Mouse (Mus musculus) embryonic facial prominence, embryonic 14.5 days (tissue): ENCODE measurements around the gene Gm2000. TPM values are rescaled to one million over a fixed set of nuclear protein-coding genes. Genes with fewer than 3 reads are reported as not detected.
A peak's percentile ranks its signal among the peaks of the same experiment; 100 is the strongest.
"Not testable (repeated sequence)": the region's sequence is repeated elsewhere in the genome, so short reads cannot be mapped to it uniquely, and the experiment has no call there.

Experiments
- ATAC-seq: fragments of 200-750 bp; cut with Nextera tagmentation; 2 replicates; pipeline ENCODE4 v1.8.0; 2017; ENCODE audit warnings: low read depth, moderate number of reproducible peaks, moderate TSS enrichment
- DNase-seq: peaks from one replicate; pipeline ENCODE4 v3.0.0-alpha.2; 2015; ENCODE audit warnings: low spot score
- H3K27ac ChIP-seq: fragments of 300-500 bp; sonication (generic); replicated peaks from 2 replicates; pipeline ENCODE4 v1.5.1; 2014; ENCODE audit warnings: low read depth, mild to moderate bottlenecking, low read length, moderate library complexity
- H3K27me3 ChIP-seq: fragments of 300-500 bp; sonication (generic); replicated peaks from 2 replicates; pipeline ENCODE4 v1.6.1; 2014; ENCODE audit warnings: low read length; ENCODE audit not compliant: control insufficient read depth, insufficient read depth
- H3K36me3 ChIP-seq: fragments of 300-500 bp; sonication (generic); 2 replicates; pipeline ENCODE4 v1.6.1; 2014; ENCODE audit warnings: low read length, mixed read lengths; ENCODE audit not compliant: control insufficient read depth, insufficient read depth
- H3K4me1 ChIP-seq: fragments of 300-500 bp; sonication (generic); 2 replicates; pipeline ENCODE4 v1.6.1; 2014; ENCODE audit warnings: antibody characterized with exemption, low read length; ENCODE audit not compliant: control insufficient read depth, insufficient read depth
- H3K4me2 ChIP-seq: fragments of 300-500 bp; sonication (generic); 2 replicates; pipeline ENCODE4 v1.6.1; 2014; ENCODE audit warnings: low read depth, mild to moderate bottlenecking, low read length, moderate library complexity, mixed read lengths
- H3K4me3 ChIP-seq: fragments of 300-500 bp; sonication (generic); 2 replicates; pipeline ENCODE4 v1.5.1; 2014; ENCODE audit warnings: low read depth, mild to moderate bottlenecking, low read length
- H3K9ac ChIP-seq: fragments of 300-500 bp; sonication (generic); 2 replicates; pipeline ENCODE4 v1.6.1; 2014; ENCODE audit warnings: low read depth, mild to moderate bottlenecking, low read length, moderate library complexity, mixed read lengths
- H3K9me3 ChIP-seq: fragments of 300-500 bp; sonication (generic); 2 replicates; pipeline ENCODE4 v1.6.1; 2016; ENCODE audit warnings: low read length; ENCODE audit not compliant: control insufficient read depth
- WGBS: fragments of 180-500 bp; shearing (Covaris S2); extraction: QIAGEN DNeasy Blood & Tissue Kit; methylation state at CpG from one replicate; pipeline ENCODE4 v1.1.7; 2014; 5-methylcytosine and 5-hydroxymethylcytosine counted together
- polyA plus RNA-seq: library from polyadenylated mRNA; unstranded; fragments of >200 nt; fragmentation: Nextera tagmentation; extraction: Ambion mirVana; gene quantifications from 2 replicates; pipeline ENCODE4 v1.2.1, GENCODE M21; 2014

Gene Gm2000
- polyA plus RNA-seq, 1 experiment from 2014 or later = 956 TPM

DNA sequence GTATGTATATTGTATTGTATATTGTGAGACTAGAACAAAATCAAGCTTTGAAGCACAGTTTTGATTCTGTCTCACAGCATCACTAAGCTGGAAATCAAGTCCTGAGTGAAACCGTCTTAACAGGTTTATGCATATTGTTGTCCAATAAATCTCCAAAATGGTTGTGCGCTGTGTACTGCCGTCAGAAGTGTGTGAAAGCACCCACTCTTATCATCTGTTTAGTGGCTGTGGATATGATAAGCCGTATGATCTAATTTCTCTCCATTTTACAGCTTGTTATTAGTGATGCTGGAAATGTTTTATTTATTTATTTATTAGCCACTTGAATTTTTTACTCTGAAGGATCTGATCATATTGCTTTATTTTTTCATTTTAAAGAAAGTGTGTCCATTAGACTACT, 20.4 kb downstream of the Gm2000 start:
- 93% methylated on average over 4 of the region's 4 CpGs for WGBS
- no peaks in the 10 kb centered on the region for H3K4me1 ChIP-seq
- no peaks in the 10 kb centered on the region for H3K9me3 ChIP-seq
- no peak overlapping the region for H3K4me3 ChIP-seq
- H3K27ac ChIP-seq = no peak overlapping the region
- H3K4me2 ChIP-seq = no peak overlapping the region
- DNase-seq (no peak), ATAC-seq (no peak)
- no peaks in the 10 kb centered on the region for H3K27me3 ChIP-seq
- H3K9ac ChIP-seq = no peak overlapping the region
- no peaks in the 10 kb centered on the region for H3K36me3 ChIP-seq

DNA sequence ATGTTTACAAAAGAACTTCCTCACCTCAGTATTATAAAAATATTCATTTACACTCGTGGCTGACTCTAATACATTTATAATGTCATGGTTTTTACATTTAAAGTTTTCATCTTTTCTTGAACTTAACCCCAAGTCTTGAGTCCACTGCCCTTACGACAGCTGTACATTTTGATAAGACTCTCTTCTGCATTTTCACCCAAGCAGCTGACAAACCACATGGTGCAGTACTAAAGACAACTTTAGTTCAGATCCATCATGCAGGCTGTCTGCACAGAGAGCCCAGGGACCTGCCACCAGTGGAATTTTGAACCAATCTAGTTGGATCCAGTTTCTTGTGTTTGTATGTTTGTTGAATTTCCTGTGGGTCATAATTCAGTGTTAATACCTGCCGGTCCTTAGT, 21.0 kb downstream of the Gm2000 start:
- ATAC-seq (no peak), DNase-seq (no peak)
- no peak overlapping the region for H3K4me2 ChIP-seq
- WGBS = 72% methylated on average over 3 of the region's 3 CpGs
- no peak overlapping the region for H3K4me3 ChIP-seq
- no peaks in the 10 kb centered on the region for H3K4me1 ChIP-seq
- H3K36me3 ChIP-seq = no peaks in the 10 kb centered on the region
- no peak overlapping the region for H3K27ac ChIP-seq
- no peaks in the 10 kb centered on the region for H3K9me3 ChIP-seq
- H3K27me3 ChIP-seq = no peaks in the 10 kb centered on the region
- H3K9ac ChIP-seq = no peak overlapping the region

- no peaks in the 10 kb centered on the region for H3K4me1 ChIP-seq
- H3K36me3 ChIP-seq = no peaks in the 10 kb centered on the region
- H3K9me3 ChIP-seq = no peaks in the 10 kb centered on the region
- H3K27ac ChIP-seq = no peak overlapping the region
- WGBS = 76% methylated on average over 4 of the region's 4 CpGs
- no peaks in the 10 kb centered on the region for H3K27me3 ChIP-seq
- ATAC-seq (no peak), DNase-seq (no peak)
- H3K4me3 ChIP-seq = no peak overlapping the region
- no peak overlapping the region for H3K9ac ChIP-seq
- H3K4me2 ChIP-seq = no peak overlapping the region
Measured at GRCm38 (mm10) chr1:156393148-156393547, 27.3 kb downstream of the Gm2000 start.

GRCm38 (mm10) chr1:156400159-156400558, 34.3 kb downstream of the Gm2000 start:
- H3K9me3 ChIP-seq, ATAC-seq: not testable (repeated sequence)

DNA sequence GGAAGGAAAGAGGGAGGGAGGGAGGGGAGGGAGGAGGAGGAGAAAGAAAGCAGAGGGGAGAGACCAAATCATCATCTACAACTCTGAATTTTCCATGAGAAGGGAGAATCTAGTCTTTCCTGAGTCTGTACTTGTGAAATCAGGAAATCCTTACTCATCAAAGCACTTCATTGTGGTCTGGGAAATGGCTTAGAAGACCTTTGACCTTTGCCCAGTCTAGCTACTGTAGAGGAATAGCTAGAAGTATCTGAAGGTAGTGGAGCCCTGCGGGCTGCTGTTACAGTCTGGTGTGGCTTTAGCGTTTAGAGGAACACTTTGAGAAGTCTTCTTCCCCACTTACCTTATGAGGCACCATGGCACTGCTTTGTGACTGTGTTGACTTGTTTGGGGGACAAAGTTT, 36.7 kb downstream of the Gm2000 start:
- no peaks in the 10 kb centered on the region for H3K4me1 ChIP-seq
- no peaks in the 10 kb centered on the region for H3K36me3 ChIP-seq
- H3K4me3 ChIP-seq = no peak overlapping the region
- DNase-seq = no peak
- WGBS = 25% methylated on average over 2 of the region's 2 CpGs
- no peak overlapping the region for H3K27ac ChIP-seq
- no peaks in the 10 kb centered on the region for H3K27me3 ChIP-seq
- ATAC-seq = no peak
- no peaks in the 10 kb centered on the region for H3K9me3 ChIP-seq
- H3K9ac ChIP-seq = no peak overlapping the region
- H3K4me2 ChIP-seq = no peak overlapping the region

More at GRCm38 (mm10) chr1:156400159-156400558, 34.3 kb downstream of the Gm2000 start:
- DNase-seq, H3K36me3 ChIP-seq, H3K4me2 ChIP-seq, H3K4me1 ChIP-seq, H3K27ac ChIP-seq, H3K9ac ChIP-seq, H3K27me3 ChIP-seq, H3K4me3 ChIP-seq: not testable (repeated sequence)
- WGBS = 75% methylated on average over 1 of the region's 3 CpGs

DNA sequence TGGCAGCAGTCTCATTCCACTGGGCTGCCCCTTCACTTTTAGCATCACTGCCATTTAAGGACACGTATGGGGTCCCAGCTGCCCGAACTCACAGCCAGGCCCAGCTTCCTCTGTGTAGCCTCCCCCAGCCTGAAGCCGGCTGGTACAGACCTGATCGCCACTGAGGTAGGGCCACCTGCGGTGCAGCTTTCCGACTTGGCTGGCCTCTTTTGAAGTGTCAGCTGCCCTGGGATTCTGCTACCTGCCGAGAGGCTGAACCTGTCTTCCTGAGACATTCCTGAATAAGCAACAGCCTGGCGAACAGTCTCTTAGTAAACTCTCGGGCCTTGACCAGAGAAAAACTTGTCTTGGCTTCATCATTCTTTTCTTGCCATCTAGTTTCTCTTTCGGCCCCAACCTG, 37.4 kb downstream of the Gm2000 start:
- H3K4me1 ChIP-seq = no peaks in the 10 kb centered on the region
- H3K4me2 ChIP-seq = no peak overlapping the region
- no peaks in the 10 kb centered on the region for H3K9me3 ChIP-seq
- ATAC-seq (no peak), DNase-seq (no peak)
- no peaks in the 10 kb centered on the region for H3K27me3 ChIP-seq
- no peak overlapping the region for H3K27ac ChIP-seq
- no peaks in the 10 kb centered on the region for H3K36me3 ChIP-seq
- WGBS = 43% methylated on average over 10 of the region's 10 CpGs
- H3K9ac ChIP-seq = no peak overlapping the region
- no peak overlapping the region for H3K4me3 ChIP-seq

DNA sequence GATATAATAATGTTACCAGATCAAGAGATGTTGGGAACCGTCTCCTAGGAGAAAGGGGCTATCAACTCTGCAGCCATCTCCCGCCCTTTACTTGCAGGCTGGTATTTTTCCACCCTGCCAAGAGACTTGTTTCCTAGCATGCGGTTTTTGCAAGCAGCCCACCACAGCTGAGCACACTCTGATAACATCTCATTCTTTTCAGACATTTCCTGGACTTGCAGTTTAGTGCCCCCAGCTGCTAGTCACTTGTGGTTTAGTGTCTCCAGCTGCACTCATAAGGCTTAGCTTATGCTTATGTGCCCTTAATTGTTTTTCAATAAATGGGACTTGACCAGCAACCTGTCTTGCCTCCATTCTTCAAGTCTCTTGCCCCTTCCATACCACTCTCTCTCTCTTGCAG, 42.2 kb downstream of the Gm2000 start:
- 52% methylated on average over 3 of the region's 3 CpGs for WGBS
- H3K27me3 ChIP-seq = no peaks in the 10 kb centered on the region
- no peak for ATAC-seq
- no peaks in the 10 kb centered on the region for H3K9me3 ChIP-seq
- H3K4me1 ChIP-seq = no peaks in the 10 kb centered on the region
- H3K9ac ChIP-seq = no peak overlapping the region
- H3K4me2 ChIP-seq = no peak overlapping the region
- peak; percentile 18 for DNase-seq
- H3K4me3 ChIP-seq = no peak overlapping the region
- no peaks in the 10 kb centered on the region for H3K36me3 ChIP-seq
- H3K27ac ChIP-seq = no peak overlapping the region

DNA sequence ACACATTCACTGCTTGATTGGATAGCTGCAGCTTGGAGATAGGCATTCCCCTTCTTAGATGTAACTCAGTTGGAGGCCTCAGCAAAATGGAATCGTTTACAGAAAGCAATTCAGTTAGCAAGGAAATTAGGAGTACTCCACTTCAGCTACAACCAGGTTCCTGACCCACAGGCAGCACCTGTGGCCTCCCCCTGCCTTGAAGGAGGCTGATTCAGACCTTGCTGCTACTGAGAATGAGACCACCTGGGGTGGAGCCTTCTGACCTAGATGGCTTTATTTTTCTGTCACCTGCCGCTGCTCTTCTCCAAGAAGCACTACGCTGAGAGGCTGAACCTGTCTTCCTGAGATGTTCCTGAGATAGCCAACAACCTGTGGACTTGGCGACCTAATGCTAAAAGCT, 42.7 kb downstream of the Gm2000 start:
- H3K27me3 ChIP-seq = no peaks in the 10 kb centered on the region
- ATAC-seq = no peak
- 65% methylated on average over 4 of the region's 4 CpGs for WGBS
- H3K9me3 ChIP-seq = no peaks in the 10 kb centered on the region
- H3K9ac ChIP-seq = no peak overlapping the region
- no peak overlapping the region for H3K4me3 ChIP-seq
- H3K4me2 ChIP-seq = no peak overlapping the region
- no peak for DNase-seq
- no peaks in the 10 kb centered on the region for H3K36me3 ChIP-seq
- H3K4me1 ChIP-seq = no peaks in the 10 kb centered on the region
- H3K27ac ChIP-seq = no peak overlapping the region
